Mouse (Mus musculus): ENCODE results near the gene Olfr410. TPM values are rescaled to one million over a fixed set of nuclear protein-coding genes. Genes with fewer than 3 reads are reported as not detected.

Gene Olfr410
- total and polyA plus RNA-seq, 3 experiments = not detected

DNA sequence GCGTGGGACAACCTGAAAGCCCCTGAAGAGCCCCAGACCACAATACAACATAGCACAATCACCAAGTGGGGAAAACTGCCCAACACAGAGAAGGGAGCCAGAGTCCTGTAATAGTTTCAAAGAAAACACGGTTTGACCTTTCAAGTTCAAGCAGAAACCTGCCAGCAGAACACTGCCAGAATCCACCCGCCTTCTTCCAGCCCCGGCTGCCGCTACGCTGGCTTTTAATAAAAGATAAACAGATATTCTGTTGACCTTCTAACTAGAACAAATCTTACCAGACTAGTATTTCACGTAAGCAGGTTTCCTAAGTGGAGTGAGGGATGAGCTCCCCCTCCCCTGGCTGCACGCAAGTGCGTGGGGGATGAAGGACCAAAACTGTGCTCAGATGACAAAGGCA is 47.8 kb upstream of the Olfr410 start:
- TF ChIP-seq RCOR1 (conservative IDR thresholded peaks at IDR 0.05; ENCODE audit: low read depth, low read length) (no peak), MXI1 (IDR thresholded peaks at IDR 0.05; ENCODE audit: low read depth, low read length) (no peak), POLR2A (IDR thresholded peaks at IDR 0.05; ENCODE audit: low read depth, low read length) (no peak), MAX (IDR thresholded peaks at IDR 0.05; ENCODE audit: low read length) (no peak), ZC3H11A (IDR thresholded peaks at IDR 0.05; ENCODE audit: low read depth, low read length) (no peak)
- Histone ChIP-seq H3K4me1 (ENCODE audit: control insufficient read depth in 1 of 2, insufficient read depth in 2 of 2) (peaks cover 3 to 17% of the 10 kb centered on the region in 2 experiments; a peak in 2 of 4 replicates), H3K9me3 (replicated peaks; ENCODE audit: low read length) (no peaks in the 10 kb centered on the region), H3K27me3 (replicated peaks) (no peaks in the 10 kb centered on the region), H3K4me3 (replicated peaks in 1 of 3; ENCODE audit: low read depth in 2 of 3, low read length in 2 of 3, poor library complexity in 1 of 3) (no peak overlapping the region), H3K9ac (ENCODE audit: insufficient read depth, low read depth) (no peak overlapping the region), H3K79me2 (replicated peaks; ENCODE audit: control insufficient read depth, extremely low read depth, insufficient read depth, poor library complexity, severe bottlenecking) (no peaks in the 10 kb centered on the region), H3K4me2 (ENCODE audit: insufficient read depth, low read depth, poor library complexity, severe bottlenecking) (no peak overlapping the region), H3K36me3 (replicated peaks in 1 of 2; ENCODE audit: control insufficient read depth in 1 of 2, insufficient read depth in 1 of 2, low read length in 1 of 2) (peaks cover 70 to 81% of the 10 kb centered on the region in 2 experiments), H3K27ac (ENCODE audit: insufficient read depth, low read depth) (no peak overlapping the region)
- in situ Hi-C loops (cut with MboI; ENCODE audit: low pct_ligation_motif_present, low pct_unique_long_range_greater_than_20kb, low sequenced_read_pairs) = loop anchor here (25.0 kb wide), 1 partner anchor 452 kb away; the partner anchor contains the start of gene Mnt
- dilution Hi-C loops (cut with MboI; ENCODE audit: extremely low pct_ligation_motif_present, extremely low pct_unique_long_range_greater_than_20kb, low sequenced_read_pairs) = no loop called here
- no peak for DNase-seq (ENCODE audit: extremely low read depth)

DNA sequence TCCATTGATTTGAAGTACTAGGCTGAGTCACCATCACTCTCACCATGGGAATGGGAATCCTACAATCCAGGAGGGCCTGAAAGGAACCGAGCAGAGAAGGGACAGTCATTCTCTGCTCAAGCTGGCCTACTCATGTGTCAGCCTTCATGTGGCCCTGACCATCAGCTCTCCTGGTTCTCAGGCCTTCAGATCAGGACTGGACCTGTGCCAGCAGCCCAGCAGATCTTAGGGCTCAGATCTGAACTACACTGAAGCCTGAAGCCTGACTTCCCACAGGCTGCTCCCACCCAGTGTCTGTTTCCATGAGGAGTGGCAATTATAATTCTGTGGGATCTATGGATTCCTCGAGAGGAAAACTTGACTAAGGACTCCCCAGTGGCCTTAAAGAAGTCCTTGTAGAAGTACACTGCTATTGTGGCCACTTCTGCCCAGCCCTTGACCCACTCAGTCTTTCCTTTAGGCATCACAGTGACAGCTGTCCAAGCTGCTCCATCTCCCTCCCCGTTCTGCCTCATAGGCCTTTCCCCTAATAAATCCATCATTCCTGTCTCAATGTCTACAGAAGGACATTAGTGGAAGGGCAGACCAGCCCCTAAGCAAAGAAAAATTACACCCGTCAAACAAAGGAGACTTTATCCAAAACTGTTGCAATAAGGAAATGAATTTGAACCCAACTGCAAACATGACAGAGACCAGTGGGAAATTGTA is 41.5 kb upstream of the Olfr410 start:
- TF ChIP-seq E2F4 (IDR thresholded peaks at IDR 0.05; ENCODE audit: insufficient replicate concordance, low read depth, low read length) (no peak), MAZ (IDR thresholded peaks at IDR 0.05; ENCODE audit: low read depth, low read length) (no peak), GABPA (IDR thresholded peaks at IDR 0.05; ENCODE audit: insufficient replicate concordance, low read depth, low read length) (no peak), MXI1 (IDR thresholded peaks at IDR 0.05; ENCODE audit: low read depth, low read length) (no peak), PAX5 (IDR thresholded peaks at IDR 0.05; ENCODE audit: low read length) (no peak), TBP (conservative IDR thresholded peaks at IDR 0.05; ENCODE audit: low read depth, low read length) (no peak), TCF12 (IDR thresholded peaks at IDR 0.05; ENCODE audit: low read depth, low read length) (no peak), NELFE (IDR thresholded peaks at IDR 0.05; ENCODE audit: low read depth, low read length) (no peak), CTCF (conservative IDR thresholded peaks at IDR 0.05 in 1 of 2, IDR thresholded peaks at IDR 0.05 in 1 of 2; ENCODE audit: low read depth in 2 of 2, low read length in 2 of 2) (no peak), MAFK (IDR thresholded peaks at IDR 0.05; ENCODE audit: insufficient replicate concordance, low read length) (no peak), NRF1 (IDR thresholded peaks at IDR 0.05; ENCODE audit: low read depth, low read length) (no peak), MAX (IDR thresholded peaks at IDR 0.05; ENCODE audit: low read length) (no peak), ZKSCAN1 (IDR thresholded peaks at IDR 0.05; ENCODE audit: borderline replicate concordance, low read depth, low read length) (no peak), KAT2A (IDR thresholded peaks at IDR 0.05; ENCODE audit: insufficient replicate concordance, low read length) (no peak), BHLHE40 (IDR thresholded peaks at IDR 0.05; ENCODE audit: low read depth, low read length) (no peak), JUN (IDR thresholded peaks at IDR 0.05; ENCODE audit: insufficient read depth, low read depth, low read length) (no peak), UBTF (IDR thresholded peaks at IDR 0.05; ENCODE audit: low read depth, low read length) (no peak), CHD1 (IDR thresholded peaks at IDR 0.05; ENCODE audit: low read depth, low read length) (no peak)
- dilution Hi-C loops (cut with MboI; ENCODE audit: extremely low pct_ligation_motif_present, extremely low pct_unique_long_range_greater_than_20kb, low sequenced_read_pairs) = no loop called here

More for the DNA sequence above, 41.5 kb upstream of the Olfr410 start:
- no peak for DNase-seq (ENCODE audit: extremely low read depth)
- H3K9me3 ChIP-seq (replicated peaks; ENCODE audit: low read length) = no peaks in the 10 kb centered on the region
- H3K79me2 ChIP-seq (replicated peaks; ENCODE audit: control insufficient read depth, extremely low read depth, insufficient read depth, poor library complexity, severe bottlenecking) = no peaks in the 10 kb centered on the region
- H3K36me3 ChIP-seq (replicated peaks in 1 of 2; ENCODE audit: control insufficient read depth in 1 of 2, insufficient read depth in 1 of 2, low read length in 1 of 2) = peaks cover 12 to 17% of the 10 kb centered on the region in 2 experiments
- in situ Hi-C loops (cut with MboI; ENCODE audit: low pct_ligation_motif_present, low pct_unique_long_range_greater_than_20kb, low sequenced_read_pairs) = loop anchor here (10.0 to 25.0 kb wide), 3 partner anchors 155 to 458 kb away; partner anchors contain the start of genes Mnt, Olfr139 and Olfr399
- no peak overlapping the region for H3K4me3 ChIP-seq (replicated peaks in 1 of 3; ENCODE audit: low read depth in 2 of 3, low read length in 2 of 3, poor library complexity in 1 of 3)
- no peaks in the 10 kb centered on the region for H3K27me3 ChIP-seq (replicated peaks)
- H3K27ac ChIP-seq (ENCODE audit: insufficient read depth, low read depth) = no peak overlapping the region
- H3K9ac ChIP-seq (ENCODE audit: insufficient read depth, low read depth) = no peak overlapping the region
- peaks cover 5 to 36% of the 10 kb centered on the region in 2 experiments; a peak in 2 of 4 replicates for H3K4me1 ChIP-seq (ENCODE audit: control insufficient read depth in 1 of 2, insufficient read depth in 2 of 2)
- no peak overlapping the region for H3K4me2 ChIP-seq (ENCODE audit: insufficient read depth, low read depth, poor library complexity, severe bottlenecking)

All from CH12.LX (cell line).